Mouse (Mus musculus): ENCODE data around the gene Cdh24. TPM values are rescaled to one million over a fixed set of nuclear protein-coding genes. Genes with fewer than 3 reads are reported as not detected.

The Cdh24 gene
- total RNA-seq (2014; fragmentation: Nextera tagmentation) (0.54 and 1.4 TPM in 2 replicates), total RNA-seq (2017) (0.39 and 0.41 TPM in 2 replicates)

DNA sequence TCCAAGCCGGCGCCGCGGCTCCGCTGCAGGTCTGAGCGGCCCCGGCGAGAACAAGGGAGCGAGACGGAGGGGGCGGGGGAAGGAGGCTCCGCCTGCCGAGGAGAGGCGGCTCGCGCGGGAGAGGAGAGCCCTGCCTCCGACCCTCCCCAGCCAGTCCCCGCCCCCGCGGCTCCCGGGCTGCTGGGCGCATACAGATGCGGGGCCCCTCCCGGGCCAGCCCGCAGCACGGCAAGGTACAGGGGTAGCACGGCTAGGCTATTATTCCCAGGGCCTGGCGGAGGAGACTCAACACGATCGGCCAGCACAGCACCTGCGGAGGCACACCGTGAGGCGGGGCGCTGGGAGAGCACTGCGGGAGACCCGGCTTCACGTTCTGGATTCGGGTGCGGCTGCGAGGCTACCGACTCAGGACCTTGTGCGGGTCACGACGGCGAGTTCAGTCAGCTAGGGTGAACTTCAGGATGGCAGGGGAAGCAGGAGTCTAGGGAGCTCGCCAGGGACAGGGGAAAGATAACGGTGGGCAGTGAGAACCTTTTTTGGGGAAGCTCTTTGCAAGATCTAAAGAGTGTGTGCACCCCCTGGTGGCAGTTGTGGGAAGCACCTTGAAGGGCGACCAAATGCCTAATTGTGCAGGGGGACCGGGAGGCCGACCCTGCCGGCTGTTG is at the start of gene Cdh24:
Gene Cdh24 (minus strand): TSS at position 60 of the 665 bp plus-strand sequence.
- peak; percentile 83 for ATAC-seq (replicated peaks; ENCODE audit: poor library complexity, severe bottlenecking)

DNA sequence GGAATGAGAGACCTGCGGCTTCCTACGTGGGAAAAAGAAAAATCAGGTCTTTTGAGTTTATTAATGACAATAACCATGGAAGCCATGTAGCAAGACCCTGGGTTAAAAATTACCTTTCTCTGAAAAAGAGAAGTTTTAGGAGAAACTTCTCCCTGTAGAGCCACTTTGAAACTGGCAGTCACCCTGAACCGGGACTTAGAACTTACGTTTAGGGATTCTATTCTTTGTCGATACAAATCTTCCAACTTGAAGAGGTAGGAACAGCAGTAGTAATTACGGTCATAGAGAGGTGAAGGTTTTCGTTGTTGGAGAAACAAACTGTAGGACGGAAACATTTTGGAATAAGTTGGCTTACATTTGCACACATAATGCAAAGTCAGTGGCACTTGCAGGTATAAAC is 46.1 kb upstream of the Cdh24 start:
- no peak for ATAC-seq (replicated peaks; ENCODE audit: poor library complexity, severe bottlenecking)

DNA sequence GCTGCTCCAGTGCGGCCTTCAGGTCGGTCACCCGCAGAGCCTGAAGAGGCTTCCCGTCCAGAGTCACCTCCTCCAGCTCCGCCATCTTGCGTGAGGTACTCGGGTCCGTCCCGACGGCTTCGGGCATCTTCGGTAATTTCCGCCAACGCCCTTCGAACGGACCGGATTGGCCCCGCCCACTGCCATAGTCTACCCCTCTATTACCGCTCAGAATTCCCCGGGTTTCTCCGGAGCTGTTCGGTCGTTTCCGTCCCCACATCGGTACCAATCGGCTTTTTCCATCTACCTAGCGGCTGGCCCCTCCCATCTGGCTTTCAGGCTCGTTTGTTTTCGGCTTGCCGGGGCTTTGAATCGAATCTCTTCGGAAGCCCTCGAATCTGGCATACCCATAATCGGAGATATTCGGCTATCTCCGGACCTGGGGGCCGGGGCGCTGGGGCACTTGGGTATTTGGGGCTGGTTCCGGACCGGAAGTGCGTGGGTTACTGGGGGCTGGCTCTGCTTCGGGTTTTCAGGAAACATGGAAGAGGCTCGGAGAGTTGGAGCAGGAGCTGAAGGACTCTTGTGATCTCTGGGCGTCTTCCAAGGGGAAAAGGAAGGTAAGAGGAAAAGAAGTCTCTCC is 45.5 kb upstream of the Cdh24 start, which contains the start of gene Acin1:
Gene Acin1 (minus strand): TSS at position 410 of the 622 bp plus-strand sequence.
- ATAC-seq (replicated peaks; ENCODE audit: poor library complexity, severe bottlenecking): peak; percentile 79

DNA sequence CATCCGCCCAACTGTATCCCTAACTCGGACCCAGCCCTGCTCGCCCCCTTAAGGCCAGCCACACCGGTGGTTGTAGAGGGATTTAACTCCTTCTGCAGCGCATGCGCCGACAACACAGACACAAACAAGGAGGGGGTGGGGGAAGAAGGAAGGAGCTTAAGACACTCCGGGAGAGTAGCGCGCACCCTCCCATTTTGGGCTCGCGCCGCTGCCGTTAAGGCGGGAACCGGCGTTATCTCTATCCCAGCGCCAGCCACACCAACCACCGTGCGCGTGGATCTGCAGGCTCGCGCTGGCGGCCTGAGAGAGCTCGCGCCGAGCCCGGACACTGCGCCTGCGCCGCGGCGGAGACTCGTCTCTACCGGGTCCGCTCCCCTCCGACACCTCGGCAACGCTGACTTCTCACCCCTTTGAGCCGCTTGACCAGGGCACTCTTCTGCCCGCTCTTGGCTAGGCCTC is 44.9 kb upstream of the Cdh24 start, which contains the start of gene 1700123O20Rik:
Gene 1700123O20Rik (plus strand): TSS at position 154 of the 459 bp plus-strand sequence.
- peak; percentile 69 for ATAC-seq (replicated peaks; ENCODE audit: poor library complexity, severe bottlenecking)

DNA sequence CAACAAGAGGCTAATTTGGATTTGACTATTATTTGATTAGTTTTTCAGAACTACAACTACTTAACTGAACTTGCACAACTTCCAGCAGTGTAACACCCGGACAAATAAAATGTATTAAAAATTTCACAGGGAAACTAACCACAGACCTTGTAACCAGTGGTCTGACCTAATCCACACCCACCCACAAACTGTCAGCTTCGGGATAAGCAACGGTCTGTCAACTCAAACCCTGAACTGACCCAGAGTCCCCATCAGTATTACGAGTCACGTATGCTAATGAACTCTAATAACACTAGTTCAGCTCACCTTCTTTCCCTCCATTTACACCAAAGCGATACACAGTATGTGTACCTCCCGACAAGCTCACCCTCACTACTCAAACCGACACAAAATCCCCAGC is 44.3 kb upstream of the Cdh24 start:
- ATAC-seq (replicated peaks; ENCODE audit: poor library complexity, severe bottlenecking): peak; percentile 26

DNA sequence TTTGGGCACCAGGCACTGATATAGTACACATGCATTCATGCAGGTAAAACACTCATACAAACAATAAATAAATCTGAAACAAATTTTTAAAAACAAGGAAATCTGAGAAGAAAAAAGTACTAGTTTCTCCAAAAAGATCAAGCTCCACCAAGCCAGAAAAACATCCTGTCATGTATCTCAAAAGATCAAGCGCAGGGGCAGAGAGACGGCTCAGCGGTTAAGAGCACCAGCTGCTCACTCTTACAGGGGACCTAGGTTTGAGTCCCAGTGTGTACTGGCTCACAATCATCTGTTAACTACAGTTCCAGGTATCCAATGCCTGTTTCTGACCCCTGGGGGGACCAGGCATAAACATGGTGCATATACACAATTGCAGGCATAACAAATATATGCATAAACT is 41.2 kb upstream of the Cdh24 start:
- no peak for ATAC-seq (replicated peaks; ENCODE audit: poor library complexity, severe bottlenecking)

DNA sequence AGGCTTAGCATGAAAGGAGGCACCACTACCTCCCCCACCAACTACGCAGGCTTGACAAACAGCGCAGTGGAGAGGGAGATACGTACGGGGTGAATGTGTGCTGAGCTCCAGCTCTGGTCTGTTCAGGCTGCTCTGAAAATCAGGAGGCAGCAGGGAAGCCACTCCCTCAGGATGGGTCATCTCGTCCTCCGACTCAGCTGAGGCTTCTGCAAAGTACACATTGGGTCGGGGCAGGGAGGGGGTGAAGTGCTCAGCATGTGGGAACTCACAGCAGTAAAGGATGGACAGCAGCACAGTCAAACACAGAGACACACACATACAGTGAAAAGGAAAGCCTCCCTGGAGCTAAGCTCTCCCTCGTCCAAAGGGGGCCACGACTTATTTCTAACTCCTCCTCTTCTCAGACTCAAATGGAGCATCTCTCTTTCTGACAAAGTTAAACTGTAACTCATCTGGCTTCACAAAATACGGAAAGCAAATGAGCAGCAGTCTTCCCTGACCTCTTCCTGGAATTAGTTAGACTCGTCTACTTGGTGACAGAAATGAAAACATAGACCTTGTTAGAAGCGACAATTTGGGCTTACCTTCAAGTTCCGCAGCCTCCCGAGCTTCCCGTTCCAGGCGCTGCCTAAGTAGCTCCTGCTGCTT is 37.6 kb upstream of the Cdh24 start:
- no peak for ATAC-seq (replicated peaks; ENCODE audit: poor library complexity, severe bottlenecking)

DNA sequence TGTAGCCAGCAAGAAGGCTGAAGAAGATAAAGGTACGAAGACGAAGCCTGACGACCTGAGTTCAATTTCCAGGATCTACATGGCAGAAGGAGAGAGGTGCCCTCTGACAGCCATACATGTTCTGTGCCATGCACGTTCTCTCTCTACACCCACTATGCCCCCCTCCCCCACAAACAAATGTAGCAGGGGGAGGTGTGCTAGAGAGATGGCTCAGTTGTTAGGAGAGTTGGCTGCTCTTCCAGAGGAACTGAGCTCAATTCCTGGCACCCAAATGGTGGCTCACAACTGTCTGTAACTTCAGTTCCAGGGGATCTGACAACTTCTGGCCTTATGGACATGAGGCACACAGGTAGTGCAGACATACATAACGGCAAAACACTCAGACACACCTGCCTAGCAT is 35.1 kb upstream of the Cdh24 start:
- no peak for ATAC-seq (replicated peaks; ENCODE audit: poor library complexity, severe bottlenecking)

DNA sequence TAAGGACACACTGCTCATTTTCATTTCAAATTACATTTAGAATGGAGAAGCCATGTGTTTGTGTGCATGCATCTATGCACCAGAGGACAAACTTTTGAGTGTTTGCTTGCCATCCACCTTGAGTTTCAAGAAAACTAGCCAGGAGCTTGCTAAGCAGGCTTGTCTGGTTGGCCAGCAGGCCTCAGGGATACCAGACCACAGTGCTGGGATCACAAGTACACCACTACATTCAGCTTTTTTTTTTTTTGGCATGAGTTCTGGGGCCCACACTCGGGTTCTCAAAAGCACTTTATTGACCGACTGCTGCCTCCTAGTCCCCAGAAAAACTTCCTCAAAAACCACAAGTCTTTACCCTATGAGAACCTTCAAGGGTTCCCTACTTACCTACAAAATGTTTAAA is 33.2 kb upstream of the Cdh24 start:
- ATAC-seq (replicated peaks; ENCODE audit: poor library complexity, severe bottlenecking): no peak

DNA sequence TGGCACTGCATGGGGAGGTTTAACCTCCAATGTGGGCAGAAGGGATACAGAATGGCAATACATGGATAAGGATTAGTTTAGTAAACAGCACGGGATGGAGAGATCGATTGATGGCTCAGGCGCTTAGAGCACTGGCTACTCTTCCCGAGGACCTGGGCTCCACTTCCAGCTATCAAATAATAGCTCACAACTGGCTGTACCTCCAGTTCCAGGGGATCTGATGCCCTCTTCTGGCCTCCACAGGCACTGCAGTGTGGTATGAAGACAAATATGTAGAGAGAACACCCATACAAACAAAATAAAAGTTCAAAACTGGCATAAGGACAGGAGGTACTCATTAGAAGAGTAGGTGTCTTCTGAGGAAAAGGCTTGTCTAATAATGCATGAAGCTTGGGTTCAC is 28.2 kb upstream of the Cdh24 start:
- peak; percentile 66 for ATAC-seq (replicated peaks; ENCODE audit: poor library complexity, severe bottlenecking)

DNA sequence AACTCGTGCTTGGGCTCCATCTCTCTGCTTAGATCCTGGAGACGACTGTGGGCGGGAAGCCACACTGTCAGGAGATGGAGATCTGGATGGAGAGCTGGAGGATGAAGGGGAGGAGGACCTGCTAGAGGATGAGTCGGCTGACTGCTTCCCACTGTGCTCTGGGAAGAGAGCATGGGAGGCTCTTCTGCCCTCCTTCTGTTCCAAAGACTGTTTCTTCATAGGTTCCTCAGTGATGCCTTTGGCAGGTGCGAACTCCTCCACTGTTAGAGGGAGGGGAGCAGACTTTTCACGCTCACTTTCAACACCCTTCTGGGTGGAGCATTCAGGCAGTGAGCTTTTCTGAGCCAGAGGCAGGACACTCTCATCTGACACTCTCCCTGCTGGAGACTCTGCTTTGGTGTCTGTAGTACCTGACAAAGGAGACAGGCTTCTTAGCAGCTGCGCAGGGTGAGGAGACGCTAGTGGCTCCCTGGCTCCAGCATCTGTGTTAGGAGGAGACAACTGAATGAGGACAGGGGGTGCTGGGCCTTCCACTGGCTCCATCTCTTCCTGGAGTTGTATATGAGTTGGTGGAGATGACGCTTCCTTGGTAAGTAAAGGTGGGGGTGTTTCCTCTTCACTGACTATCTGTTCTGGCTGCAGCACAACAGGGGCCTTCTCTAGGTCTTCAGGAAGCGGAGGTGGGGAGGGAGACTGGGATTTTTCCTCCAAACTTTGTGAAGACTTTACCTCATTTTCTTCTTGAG is 23.5 kb upstream of the Cdh24 start:
- ATAC-seq (replicated peaks; ENCODE audit: poor library complexity, severe bottlenecking): no peak

DNA sequence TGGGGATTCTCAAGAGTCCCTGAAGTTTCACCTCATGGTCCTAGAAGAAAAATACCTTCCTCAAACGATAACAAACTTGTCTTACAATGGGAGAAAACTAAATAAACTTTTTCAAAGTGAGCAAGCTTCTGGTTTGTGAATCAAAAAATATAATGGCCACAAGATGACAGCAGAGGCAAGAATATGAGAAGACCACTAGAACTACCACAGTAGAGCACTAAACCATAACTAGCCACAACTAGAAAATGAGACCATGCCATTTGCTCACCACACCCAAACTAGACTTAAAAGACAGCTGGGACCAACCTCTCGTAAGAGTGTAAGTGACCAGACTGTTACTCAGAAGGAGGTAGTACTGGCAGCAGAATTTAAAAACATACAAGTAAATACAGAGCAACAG is 18.8 kb upstream of the Cdh24 start:
- ATAC-seq (replicated peaks; ENCODE audit: poor library complexity, severe bottlenecking): no peak

DNA sequence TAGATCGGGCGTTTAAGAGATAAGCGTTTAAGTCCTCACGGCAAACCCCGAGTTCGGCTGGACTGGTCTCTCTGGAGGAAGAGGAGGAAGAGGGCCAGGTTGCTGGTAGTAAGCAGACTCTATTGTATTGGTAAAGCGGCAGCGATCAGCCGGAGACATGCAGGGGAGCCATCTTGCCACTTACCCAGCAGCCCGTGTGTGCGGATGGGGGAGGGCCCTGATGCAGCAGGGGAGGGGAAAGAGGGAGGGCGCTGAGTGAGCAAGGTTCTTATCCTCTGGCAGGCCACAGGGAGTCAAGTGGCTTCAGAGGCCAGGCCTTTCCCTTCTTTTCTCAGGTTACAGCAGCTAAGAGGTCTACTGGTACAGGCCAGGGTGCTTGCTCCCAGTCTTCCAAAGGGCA is 12.3 kb upstream of the Cdh24 start:
- peak; percentile 89 for ATAC-seq (replicated peaks; ENCODE audit: poor library complexity, severe bottlenecking)

DNA sequence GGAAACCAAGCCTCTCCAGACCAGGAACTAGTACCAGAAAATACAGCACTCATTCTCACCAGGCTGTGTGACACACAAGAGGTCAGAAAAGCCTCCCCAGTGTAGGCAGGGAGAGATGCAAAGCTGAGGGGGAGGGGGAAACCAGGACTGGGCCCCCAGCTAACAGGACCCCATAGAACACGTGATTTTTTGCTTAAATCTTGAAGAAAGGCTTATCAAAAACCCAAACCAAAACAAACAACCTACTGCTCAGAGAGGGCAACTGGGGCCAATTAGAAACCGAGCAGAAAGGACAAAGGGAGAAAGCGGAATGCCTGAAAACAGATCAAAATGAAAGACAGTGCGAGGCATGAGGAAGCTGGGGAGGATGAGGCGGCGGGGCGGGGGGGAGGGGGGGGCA is 11.6 kb upstream of the Cdh24 start:
- ATAC-seq (replicated peaks; ENCODE audit: poor library complexity, severe bottlenecking): no peak

DNA sequence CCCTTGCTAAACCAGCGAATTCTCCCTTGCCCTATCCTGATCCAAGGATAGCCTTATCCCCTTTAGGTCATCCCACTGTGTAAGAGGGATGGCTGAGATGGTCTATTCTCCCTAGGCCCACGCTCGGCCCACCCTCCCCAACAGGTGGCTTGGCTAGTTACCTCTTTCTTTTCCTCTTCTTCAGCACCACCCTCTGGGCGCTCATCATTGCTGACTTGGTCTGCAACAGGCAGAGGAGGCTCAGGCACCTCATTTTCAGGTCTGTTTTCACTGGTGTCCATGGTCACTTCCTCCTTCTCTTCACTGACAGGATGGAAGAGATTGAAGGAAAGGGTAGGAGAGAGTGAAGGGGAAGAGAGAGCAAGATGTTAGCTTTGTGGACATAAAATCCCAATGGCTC is 10.4 kb upstream of the Cdh24 start:
- no peak for ATAC-seq (replicated peaks; ENCODE audit: poor library complexity, severe bottlenecking)

DNA sequence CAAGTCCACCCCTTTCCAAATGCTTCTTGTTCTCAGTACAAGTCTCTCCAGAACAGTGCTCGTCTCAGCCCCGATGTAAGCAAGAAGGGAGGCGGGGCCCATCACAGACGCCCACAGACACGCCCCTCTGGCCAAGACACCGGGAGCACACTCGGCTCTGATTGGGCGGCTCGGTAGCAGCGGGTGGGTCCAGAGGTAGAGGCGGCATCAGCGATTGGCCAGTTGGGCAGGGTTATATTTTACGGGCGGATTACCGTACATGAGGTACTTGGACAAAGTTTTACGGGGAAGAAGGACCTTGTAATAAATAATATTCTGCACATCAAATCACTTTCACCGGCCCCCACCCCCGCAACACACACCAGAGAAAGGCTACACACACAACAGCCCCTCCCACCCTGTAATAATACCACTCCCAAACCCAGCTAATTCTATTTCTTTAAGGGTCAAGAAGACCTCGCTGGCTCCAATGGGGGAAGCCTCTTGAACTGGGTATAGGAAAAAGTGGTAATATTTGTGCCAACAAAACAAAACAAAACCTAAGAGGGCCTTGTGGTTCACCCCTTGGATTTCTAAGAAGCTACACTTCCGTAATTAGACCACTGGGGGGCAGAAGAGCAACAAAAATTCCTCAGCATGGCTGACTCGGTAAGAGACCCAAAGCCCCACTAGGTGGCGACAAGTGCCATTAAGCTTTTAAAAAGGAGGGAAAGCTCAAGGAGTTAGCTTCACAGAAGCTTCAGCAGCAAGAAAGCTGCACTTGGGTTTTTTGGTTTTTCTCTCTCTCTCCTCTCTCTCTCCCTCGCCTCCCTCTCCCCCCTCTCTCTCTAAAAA is 9.7 kb upstream of the Cdh24 start:
- ATAC-seq (replicated peaks; ENCODE audit: poor library complexity, severe bottlenecking): peak; percentile 67

DNA sequence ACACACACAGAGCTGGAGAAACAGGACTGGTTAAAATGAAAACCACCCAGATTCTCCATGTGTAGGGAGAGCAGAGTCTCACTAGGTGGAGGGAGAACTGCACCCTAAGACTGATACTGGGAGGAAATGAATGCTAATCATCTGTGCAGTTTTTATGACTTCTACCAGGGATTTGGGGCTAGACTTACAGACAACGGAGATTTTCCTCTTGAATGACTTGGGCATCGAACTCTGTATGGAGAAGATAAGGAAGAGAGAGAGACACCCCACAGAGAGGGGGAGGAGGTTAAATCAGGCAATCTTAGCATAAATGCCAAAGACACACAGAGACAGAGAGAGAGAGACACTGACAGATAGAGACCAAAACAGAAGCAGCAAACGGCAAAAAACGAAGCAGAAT is 6.7 kb upstream of the Cdh24 start:
- no peak for ATAC-seq (replicated peaks; ENCODE audit: poor library complexity, severe bottlenecking)

DNA sequence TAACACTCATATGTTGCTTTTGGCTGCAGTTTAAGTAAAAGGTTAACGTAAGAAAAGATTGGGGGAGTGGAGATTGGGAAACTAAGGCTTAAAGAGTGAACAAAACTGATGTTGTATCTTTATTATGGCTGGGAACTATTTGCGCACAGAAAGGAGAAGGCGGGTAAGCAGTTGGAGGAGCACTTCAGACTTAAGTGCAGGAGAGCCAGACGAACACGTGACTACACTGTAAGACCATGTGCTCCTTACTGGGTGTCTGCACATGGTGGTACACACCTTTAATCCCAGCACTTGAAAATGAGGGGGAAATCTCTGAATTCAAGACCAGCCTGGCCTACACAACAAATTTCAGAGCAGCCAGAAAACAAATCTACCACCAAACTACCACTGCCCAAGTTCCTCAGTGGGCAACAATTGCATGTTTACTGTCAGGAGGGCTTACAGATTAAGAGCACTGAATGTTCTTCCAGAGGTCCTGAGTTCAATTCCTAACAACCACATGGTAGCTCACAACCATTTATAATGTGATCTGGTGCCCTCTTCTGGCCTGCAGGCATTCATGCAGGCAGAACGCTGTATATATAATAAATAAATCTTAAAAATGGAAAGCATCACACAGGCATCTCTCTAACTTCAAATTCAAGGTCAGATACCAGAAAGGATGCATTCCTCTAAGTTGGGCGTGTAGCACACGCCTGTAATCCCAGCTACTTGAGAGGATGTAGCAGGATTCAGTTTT is 5.9 kb upstream of the Cdh24 start:
- ATAC-seq (replicated peaks; ENCODE audit: poor library complexity, severe bottlenecking): no peak

DNA sequence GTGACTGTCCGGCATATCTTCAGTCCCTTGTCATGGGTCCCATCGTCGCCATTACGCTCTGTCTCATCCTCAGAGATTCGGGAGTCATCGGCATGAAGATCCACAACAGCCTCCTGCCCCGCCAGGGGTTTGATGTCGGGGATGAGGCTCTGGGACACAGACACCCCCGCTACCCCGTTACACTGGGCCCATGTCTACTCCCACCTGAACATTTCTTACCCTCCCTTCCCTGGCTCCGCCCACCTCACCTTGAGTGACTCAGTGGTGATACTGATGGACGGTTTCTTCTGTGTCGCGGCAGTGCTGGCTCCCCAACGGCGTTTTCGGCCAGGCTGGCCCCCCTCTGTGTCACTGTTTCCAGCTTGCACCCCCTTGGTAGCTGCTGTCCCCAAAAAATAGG is 5.3 kb upstream of the Cdh24 start:
- ATAC-seq (replicated peaks; ENCODE audit: poor library complexity, severe bottlenecking): no peak
